Mouse (Mus musculus) forebrain, embryonic 16.5 days (tissue): ENCODE data around the gene Msrb3. TPM values are rescaled to one million over a fixed set of nuclear protein-coding genes. Genes with fewer than 3 reads are reported as not detected.

Experiments used
- ATAC-seq: fragments of 200-750 bp; cut with Nextera tagmentation; 2 replicates; pipeline ENCODE4 v1.8.0; 2017; ENCODE audit warnings: mild to moderate bottlenecking, moderate library complexity
- H3K27ac ChIP-seq: fragments of 300-500 bp; sonication (generic); 2 replicates; pipeline ENCODE4 v1.5.1; 2014; ENCODE audit warnings: low read length, control low read depth
- H3K27me3 ChIP-seq: fragments of 300-500 bp; sonication (generic); replicated peaks from 2 replicates; pipeline ENCODE4 v1.6.1; 2014; ENCODE audit warnings: low read length; ENCODE audit not compliant: control insufficient read depth, insufficient read depth
- H3K36me3 ChIP-seq: fragments of 300-500 bp; sonication (generic); 2 replicates; pipeline ENCODE4 v1.6.1; 2014; ENCODE audit not compliant: control insufficient read depth, insufficient read depth
- H3K4me1 ChIP-seq: fragments of 300-500 bp; sonication (generic); replicated peaks from 2 replicates; pipeline ENCODE4 v1.6.1; 2014; ENCODE audit warnings: low read length; ENCODE audit not compliant: control insufficient read depth, insufficient read depth
- H3K4me2 ChIP-seq: fragments of 300-500 bp; sonication (generic); 2 replicates; pipeline ENCODE4 v1.6.1; 2014; ENCODE audit warnings: mild to moderate bottlenecking, low read length, control low read depth
- H3K4me3 ChIP-seq: fragments of 300-500 bp; sonication (generic); replicated peaks from 2 replicates; pipeline ENCODE4 v1.5.1; 2014; ENCODE audit warnings: mild to moderate bottlenecking, low read length, control low read depth
- H3K9ac ChIP-seq: fragments of 300-500 bp; sonication (generic); replicated peaks from 2 replicates; pipeline ENCODE4 v1.6.1; 2014; ENCODE audit warnings: low read depth, low read length, control low read depth
- H3K9me3 ChIP-seq: fragments of 300-500 bp; sonication (generic); 2 replicates; pipeline ENCODE4 v1.6.1; 2016; ENCODE audit warnings: low read length; ENCODE audit not compliant: control insufficient read depth
- WGBS: fragments of 180-500 bp; shearing (Covaris S2); extraction: QIAGEN DNeasy Blood & Tissue Kit; methylation state at CpG from one replicate; pipeline ENCODE4 v1.1.7; 2014; 5-methylcytosine and 5-hydroxymethylcytosine counted together
- polyA plus RNA-seq: library from polyadenylated mRNA; unstranded; fragments of >200 nt; fragmentation: Nextera tagmentation; extraction: Ambion mirVana; gene quantifications from 2 replicates; pipeline ENCODE4 v1.2.1, GENCODE M21; 2015

Gene Msrb3
- polyA plus RNA-seq, 1 experiment from 2014 or later: 1.1 TPM

- peaks cover 29% of the 10 kb centered on the region for H3K4me1 ChIP-seq
- no peak overlapping the region for H3K4me2 ChIP-seq
- H3K27ac ChIP-seq: no peak overlapping the region
- WGBS: 13% methylated on average over 9 of the region's 9 CpGs
- no peaks in the 10 kb centered on the region for H3K36me3 ChIP-seq
- no peak overlapping the region for H3K9ac ChIP-seq
- no peak for ATAC-seq
- H3K4me3 ChIP-seq: no peak overlapping the region
- no peaks in the 10 kb centered on the region for H3K27me3 ChIP-seq
- no peaks in the 10 kb centered on the region for H3K9me3 ChIP-seq
Observed at GRCm38 (mm10) chr10:120853816-120854215, 45.1 kb downstream of the Msrb3 start.

- H3K36me3 ChIP-seq: no peaks in the 10 kb centered on the region
- peaks cover 29% of the 10 kb centered on the region for H3K4me1 ChIP-seq
- no peaks in the 10 kb centered on the region for H3K27me3 ChIP-seq
- no peak overlapping the region for H3K27ac ChIP-seq
- peak overlapping the region; percentile 44 for H3K4me2 ChIP-seq
- WGBS: 26% methylated on average over 9 of the region's 9 CpGs
- ATAC-seq: peak; percentile 45; the same call in 1 of the 2 replicates
- H3K4me3 ChIP-seq: no peak overlapping the region
- H3K9me3 ChIP-seq: no peaks in the 10 kb centered on the region
- H3K9ac ChIP-seq: no peak overlapping the region
Observed at GRCm38 (mm10) chr10:120851196-120851781, 47.6 kb downstream of the Msrb3 start.

- H3K27me3 ChIP-seq: no peaks in the 10 kb centered on the region
- H3K9ac ChIP-seq: no peak overlapping the region
- ATAC-seq: no peak; the same call in 1 of the 2 replicates
- WGBS: 22% methylated on average over 24 of the region's 24 CpGs
- H3K4me2 ChIP-seq: peak overlapping the region; percentile 44
- peaks cover 29% of the 10 kb centered on the region for H3K4me1 ChIP-seq
- no peak overlapping the region for H3K4me3 ChIP-seq
- no peaks in the 10 kb centered on the region for H3K36me3 ChIP-seq
- no peaks in the 10 kb centered on the region for H3K9me3 ChIP-seq
- H3K27ac ChIP-seq: no peak overlapping the region
Observed at GRCm38 (mm10) chr10:120850391-120851195, 48.3 kb downstream of the Msrb3 start.

GRCm38 (mm10) chr10:120848677-120849076, 50.2 kb downstream of the Msrb3 start:
- peaks cover 20% of the 10 kb centered on the region for H3K4me1 ChIP-seq
- no peaks in the 10 kb centered on the region for H3K27me3 ChIP-seq

GRCm38 (mm10) chr10:120847785-120848184, 51.1 kb downstream of the Msrb3 start:
- H3K4me3 ChIP-seq: no peak overlapping the region
- H3K4me1 ChIP-seq: peaks cover 20% of the 10 kb centered on the region
- 86% methylated on average over 4 of the region's 4 CpGs for WGBS
- no peak overlapping the region for H3K27ac ChIP-seq
- H3K36me3 ChIP-seq: no peaks in the 10 kb centered on the region
- no peak overlapping the region for H3K9ac ChIP-seq
- ATAC-seq: no peak
- H3K27me3 ChIP-seq: no peaks in the 10 kb centered on the region
- no peak overlapping the region for H3K4me2 ChIP-seq
- H3K9me3 ChIP-seq: no peaks in the 10 kb centered on the region

More at GRCm38 (mm10) chr10:120848677-120849076, 50.2 kb downstream of the Msrb3 start:
- H3K36me3 ChIP-seq: no peaks in the 10 kb centered on the region
- no peak for ATAC-seq
- H3K9ac ChIP-seq: no peak overlapping the region
- no peaks in the 10 kb centered on the region for H3K9me3 ChIP-seq
- H3K4me3 ChIP-seq: no peak overlapping the region
- H3K27ac ChIP-seq: no peak overlapping the region
- WGBS: 74% methylated on average over 7 of the region's 7 CpGs
- no peak overlapping the region for H3K4me2 ChIP-seq

GRCm38 (mm10) chr10:120839966-120840365, 58.9 kb downstream of the Msrb3 start:
- Histone ChIP-seq H3K27me3 (no peaks in the 10 kb centered on the region), H3K9ac (no peak overlapping the region), H3K27ac (no peak overlapping the region), H3K4me3 (no peak overlapping the region), H3K36me3 (no peaks in the 10 kb centered on the region), H3K4me1 (no peaks in the 10 kb centered on the region), H3K9me3 (no peaks in the 10 kb centered on the region), H3K4me2 (no peak overlapping the region)
- no peak for ATAC-seq
- WGBS: 88% methylated on average over 7 of the region's 7 CpGs

- H3K27ac ChIP-seq: no peak overlapping the region
- H3K9ac ChIP-seq: no peak overlapping the region
- WGBS: 88% methylated on average over 1 of the region's 1 CpGs
- H3K4me2 ChIP-seq: no peak overlapping the region
- no peaks in the 10 kb centered on the region for H3K36me3 ChIP-seq
- ATAC-seq: no peak
- H3K4me1 ChIP-seq: no peaks in the 10 kb centered on the region
- no peaks in the 10 kb centered on the region for H3K9me3 ChIP-seq
- no peaks in the 10 kb centered on the region for H3K27me3 ChIP-seq
- no peak overlapping the region for H3K4me3 ChIP-seq
Observed at GRCm38 (mm10) chr10:120834531-120834930, 64.4 kb downstream of the Msrb3 start.

GRCm38 (mm10) chr10:120833836-120834235, 65.1 kb downstream of the Msrb3 start:
- no peaks in the 10 kb centered on the region for H3K4me1 ChIP-seq
- H3K27ac ChIP-seq: no peak overlapping the region
- H3K36me3 ChIP-seq: no peaks in the 10 kb centered on the region
- H3K4me2 ChIP-seq: no peak overlapping the region
- H3K9me3 ChIP-seq: no peaks in the 10 kb centered on the region
- no peak overlapping the region for H3K9ac ChIP-seq
- no peak overlapping the region for H3K4me3 ChIP-seq
- no peak for ATAC-seq
- H3K27me3 ChIP-seq: no peaks in the 10 kb centered on the region

- Histone ChIP-seq H3K27ac (no peak overlapping the region), H3K36me3 (no peaks in the 10 kb centered on the region), H3K9me3 (no peaks in the 10 kb centered on the region), H3K4me1 (peaks cover 12% of the 10 kb centered on the region), H3K4me3 (no peak overlapping the region), H3K27me3 (no peaks in the 10 kb centered on the region), H3K4me2 (no peak overlapping the region), H3K9ac (no peak overlapping the region)
- 78% methylated on average over 12 of the region's 12 CpGs for WGBS
- ATAC-seq: no peak
Observed at GRCm38 (mm10) chr10:120827761-120828160, 71.1 kb downstream of the Msrb3 start.
